Mouse (Mus musculus) ES-E14 (cell line): ENCODE results near the gene Cd24a.

Experiments
- HCFC1 ChIP-seq: IDR thresholded peaks from 2 replicates; pipeline ENCODE4 v1.6.1; 2012; ENCODE audit warnings: low read length, inconsistent platforms, borderline replicate concordance; ENCODE audit not compliant: insufficient read depth
- ZC3H11A ChIP-seq: IDR thresholded peaks from 2 replicates; pipeline ENCODE4 v1.6.1; 2012; ENCODE audit warnings: low read depth, mild to moderate bottlenecking, inconsistent platforms, low read length, borderline replicate concordance
- ZNF384 ChIP-seq: IDR thresholded peaks from 2 replicates; pipeline ENCODE4 v1.6.1; 2012; ENCODE audit warnings: low read depth, low read length, inconsistent platforms

DNA sequence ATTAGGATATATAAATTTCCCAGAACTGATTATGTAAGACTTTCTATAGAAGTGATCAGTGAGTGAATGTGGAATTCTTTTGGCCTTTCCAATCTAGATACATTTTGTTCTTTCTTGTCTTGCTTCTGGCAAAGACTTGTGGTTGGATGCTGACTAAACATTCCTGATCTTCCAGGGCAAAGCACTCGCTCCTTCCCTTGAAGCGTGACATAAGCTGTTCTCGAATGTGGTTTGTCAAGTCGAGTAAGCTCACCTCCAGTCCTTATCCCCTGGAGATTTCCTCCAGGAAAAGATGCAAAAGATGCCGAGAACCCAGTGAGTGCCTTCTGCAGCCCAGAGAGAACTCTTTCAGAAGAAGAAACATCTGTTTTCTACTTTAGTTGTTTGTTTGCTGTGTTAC is 51.1 kb downstream of the Cd24a start:
- no peak for TF ChIP-seq ZNF384
- no peak for TF ChIP-seq HCFC1
- no peak for TF ChIP-seq ZC3H11A
